Mouse (Mus musculus) urinary bladder, postnatal 4 days (tissue): ENCODE data around the gene Sec22b.

Experiments
- DNase-seq, 2 experiments: peaks; one replicate each; pipeline ENCODE4 v3.0.0; 2021 to 2022; ENCODE audit warnings: low spot score in 2 of 2

The Sec22b gene

DNA sequence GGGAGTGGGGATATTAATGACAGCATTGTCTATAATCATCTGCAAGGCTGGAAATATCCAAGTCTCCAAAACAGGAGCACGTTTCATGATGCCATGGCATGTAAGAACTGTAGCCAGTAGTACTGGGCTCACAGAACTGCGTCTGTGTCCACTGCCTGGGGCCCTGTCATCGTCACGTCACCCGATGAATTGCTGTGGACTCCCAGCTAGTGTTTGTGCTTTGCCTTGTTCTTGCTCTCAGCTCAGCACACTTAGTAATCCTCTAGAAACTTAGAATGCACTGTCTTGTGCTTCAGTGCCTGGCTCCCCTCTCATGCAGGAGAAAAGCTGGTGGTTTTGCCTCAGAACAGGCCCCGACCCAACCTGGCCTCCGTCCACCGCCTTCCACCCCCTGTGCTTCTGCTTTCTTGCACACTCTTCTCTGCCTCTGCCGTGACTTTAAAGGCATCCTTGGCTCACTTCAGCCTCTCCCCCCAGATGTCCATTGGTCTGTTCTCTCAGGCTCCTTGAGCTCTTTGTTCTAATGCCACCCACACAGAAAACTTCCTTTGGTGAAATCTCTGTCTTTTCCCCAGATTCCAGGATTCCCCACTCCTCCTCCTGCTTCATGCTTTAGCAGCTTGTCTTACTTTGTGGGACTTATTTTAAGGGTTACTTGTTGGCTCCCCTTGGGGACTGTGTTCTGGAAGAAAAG, 39.7 kb downstream of the Sec22b start:
- DNase-seq, result no peak

DNA sequence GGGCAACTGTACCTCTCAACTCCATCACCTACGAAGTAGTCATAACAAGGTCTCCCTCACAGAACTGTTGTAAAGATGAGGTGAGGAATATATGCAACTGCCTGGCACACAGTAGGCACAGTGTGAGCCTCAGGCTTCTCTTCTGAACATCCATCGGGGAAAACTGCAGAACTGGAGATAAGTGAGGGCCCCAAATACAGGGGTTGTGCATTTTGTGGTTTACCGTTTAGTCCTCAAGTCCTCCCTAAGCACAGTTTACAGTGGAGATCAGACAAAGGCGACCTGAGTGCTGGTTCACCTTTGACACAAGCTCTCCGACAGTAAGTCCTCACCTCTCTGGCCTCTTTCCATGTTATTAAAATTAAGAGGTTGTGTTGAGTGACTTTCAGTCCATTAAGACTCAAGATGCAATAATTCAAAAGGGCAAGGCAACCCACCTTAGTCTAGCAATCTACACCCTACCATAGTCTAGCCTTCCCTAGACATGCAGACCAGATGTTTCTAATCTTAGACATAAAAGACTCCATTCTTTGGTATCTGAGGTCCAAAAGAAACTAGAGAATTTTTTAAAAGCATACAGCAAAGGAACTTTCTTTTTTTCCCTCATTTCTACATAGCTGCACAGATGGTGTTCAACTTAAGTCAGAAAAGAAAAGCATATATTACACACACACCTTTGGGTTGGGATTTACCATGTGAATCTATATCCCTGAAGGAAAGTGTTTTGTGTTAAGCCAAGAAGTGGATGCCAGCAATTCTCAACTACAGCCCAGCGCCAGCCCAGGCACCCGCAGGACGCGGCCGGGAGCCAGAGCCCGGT, 40.7 kb downstream of the Sec22b start:
- no peak for DNase-seq

DNA sequence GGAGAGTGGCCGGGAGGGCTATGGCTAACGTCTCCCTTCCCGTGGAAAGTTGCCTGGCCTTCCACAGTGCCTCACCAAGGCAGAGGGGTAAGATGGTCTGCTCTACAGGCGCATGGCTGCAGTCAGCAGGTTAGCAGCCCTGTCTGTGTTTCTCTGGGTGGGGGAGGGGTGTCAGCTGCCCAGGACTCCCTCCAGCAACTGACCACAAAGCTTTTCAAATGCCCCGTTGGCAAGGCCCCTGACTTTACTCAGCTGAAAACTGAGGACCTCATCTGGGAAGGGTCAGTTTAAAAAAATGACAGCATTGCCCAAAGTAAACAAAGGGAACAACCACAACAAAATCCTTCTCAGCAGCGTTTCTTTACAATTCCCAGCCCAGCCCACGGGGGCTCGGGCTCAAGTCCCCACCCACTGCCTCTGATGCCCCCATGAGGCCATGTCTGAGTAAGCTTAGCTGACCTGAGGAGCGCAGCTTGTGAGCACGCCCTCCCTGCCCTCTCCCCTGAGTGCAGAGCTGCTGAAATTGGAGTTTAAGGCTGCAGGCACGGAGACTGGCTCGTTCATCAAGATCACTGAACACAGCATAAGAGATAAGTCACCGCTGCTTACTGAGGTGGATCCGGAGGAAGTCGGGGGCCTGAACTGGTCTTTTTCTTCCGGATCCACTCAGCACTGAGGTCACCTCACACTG, 41.4 kb downstream of the Sec22b start:
- DNase-seq, result no peak

DNA sequence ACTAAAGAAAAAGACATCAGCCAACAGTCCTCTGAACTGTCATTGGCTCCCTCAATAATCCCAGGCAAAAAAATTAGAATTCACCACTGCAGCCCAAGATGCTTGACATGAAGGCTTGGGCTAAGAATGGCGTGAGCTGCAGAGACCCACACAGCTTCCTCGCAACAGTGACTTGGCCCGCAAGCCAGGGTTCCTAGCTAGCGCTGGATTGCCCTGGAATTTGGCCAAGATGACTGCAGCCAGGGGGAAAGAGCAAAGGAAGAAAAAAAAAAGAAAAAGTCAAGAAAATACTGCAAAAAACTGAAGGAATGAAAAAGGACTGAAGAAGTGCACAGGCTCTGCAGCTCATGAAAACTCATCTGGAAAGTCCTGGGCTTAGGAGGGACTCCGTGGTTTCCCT, 43.5 kb downstream of the Sec22b start:
- DNase-seq, result no peak

DNA sequence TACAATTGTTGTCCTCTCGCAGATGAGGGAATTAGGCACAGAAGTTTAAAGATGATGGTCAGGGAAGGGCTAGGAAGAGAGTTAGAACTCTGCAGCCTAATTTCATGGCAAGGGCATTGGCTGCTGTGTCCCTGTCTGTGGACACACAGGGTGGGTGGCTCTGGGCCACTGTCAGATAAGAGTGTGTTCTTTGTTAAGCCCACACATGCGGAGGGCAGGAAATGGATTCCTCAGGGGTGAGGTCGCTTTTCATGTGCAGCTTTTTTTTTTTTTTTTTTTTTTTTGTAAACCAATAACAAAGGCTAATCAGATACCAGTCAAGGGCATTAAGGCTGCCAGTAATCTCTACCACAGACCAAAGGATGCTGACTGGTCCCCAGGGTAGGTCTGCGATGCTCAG, 45.4 kb downstream of the Sec22b start:
- DNase-seq, result no peak

DNA sequence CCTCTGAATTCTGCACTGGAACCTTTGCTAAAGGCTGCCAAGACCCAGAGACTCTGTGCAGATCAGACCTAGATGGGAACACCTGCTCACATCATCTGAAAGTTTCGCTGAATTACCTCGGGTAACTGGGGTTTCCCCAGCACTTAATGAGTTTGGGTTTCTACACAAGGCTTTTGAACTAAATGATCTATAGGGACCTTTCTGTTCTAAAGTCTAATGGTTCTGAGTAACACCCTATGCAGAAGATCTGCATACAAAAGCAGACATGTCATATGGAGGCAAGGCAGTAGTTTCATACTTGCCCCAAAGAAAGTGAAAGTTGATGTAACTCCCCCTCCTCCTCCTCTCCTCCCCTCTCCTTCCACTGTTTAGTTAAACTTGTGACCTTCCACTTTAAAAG, 47.5 kb downstream of the Sec22b start:
- DNase-seq, result no peak

DNA sequence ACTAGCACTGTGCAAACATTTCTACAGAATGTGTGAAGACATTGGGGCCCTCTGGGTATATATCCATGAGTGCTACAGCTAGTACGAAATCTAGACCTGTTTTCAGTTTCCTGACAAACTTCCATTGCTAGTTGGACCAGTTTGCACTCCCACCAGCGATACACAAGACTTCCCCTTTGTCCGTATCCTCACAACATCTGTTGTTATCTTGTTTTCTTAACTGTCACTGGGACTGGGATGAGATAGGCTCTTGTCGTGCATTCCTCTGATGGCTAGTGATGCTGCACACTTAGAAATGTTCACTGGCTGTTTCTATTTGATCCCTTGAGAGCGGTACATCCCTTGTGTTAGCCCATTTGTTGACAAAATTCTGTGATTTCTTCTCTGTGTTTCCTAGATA, 49.0 kb downstream of the Sec22b start:
- DNase-seq, result no peak

DNA sequence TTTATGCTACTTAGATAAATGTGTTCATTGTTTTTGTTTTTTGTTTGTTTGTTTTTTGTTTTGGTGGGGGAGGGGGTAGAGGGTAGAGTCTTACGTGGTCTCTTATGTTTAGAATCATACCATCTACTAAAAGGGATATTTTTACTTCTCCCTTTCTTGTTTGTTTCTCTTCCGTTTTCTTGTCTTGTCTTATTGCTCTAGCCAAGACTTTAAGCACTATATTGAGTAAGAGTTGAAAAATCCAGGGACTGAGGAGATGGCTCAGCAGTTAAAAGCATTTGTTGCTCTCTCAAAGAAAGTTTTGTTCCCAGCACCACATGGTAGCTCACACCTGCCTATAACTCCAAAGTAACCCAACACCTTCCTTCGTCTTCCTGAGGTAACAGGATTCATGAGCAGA, 50.1 kb downstream of the Sec22b start:
- DNase-seq, result no peak

DNA sequence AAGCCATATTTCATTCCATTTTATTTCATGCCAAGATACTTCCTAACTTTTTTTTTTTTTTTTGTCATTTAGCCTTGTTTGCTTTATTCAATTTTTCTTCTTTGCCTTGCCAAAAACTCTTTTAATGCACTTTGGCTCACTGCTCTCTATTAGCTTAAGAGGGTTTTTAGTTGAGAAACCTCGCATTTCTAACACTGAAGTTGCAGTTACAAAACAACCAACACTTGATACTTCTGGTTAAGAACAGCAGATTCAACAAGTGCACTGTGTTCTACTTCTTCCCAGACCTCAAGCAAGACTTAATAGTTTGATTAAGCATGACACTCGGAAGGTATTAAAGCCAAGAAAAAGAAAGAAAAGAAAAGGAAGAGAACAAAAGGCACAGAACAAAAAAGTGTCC, 52.2 kb downstream of the Sec22b start:
- no peak for DNase-seq

DNA sequence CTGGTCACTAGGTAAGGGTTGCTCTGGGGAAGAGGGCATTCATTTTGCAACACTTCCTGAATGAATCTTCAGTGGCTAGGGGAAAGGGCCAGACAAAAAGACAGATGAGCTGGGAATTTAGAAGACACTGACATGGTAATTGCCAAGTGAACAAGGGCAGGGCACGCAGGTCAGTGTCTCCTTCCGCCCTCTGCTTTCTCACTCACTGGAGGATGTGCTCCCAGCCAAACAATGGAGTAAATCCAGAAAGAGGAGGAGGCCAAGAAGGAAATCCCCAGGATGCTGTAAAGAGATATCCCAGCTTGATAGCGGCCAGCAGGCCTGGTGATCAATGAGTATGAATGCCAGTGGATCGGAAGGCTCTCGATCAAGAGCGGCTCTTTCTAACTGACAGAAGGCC, 55.3 kb downstream of the Sec22b start:
- DNase-seq, result no peak

DNA sequence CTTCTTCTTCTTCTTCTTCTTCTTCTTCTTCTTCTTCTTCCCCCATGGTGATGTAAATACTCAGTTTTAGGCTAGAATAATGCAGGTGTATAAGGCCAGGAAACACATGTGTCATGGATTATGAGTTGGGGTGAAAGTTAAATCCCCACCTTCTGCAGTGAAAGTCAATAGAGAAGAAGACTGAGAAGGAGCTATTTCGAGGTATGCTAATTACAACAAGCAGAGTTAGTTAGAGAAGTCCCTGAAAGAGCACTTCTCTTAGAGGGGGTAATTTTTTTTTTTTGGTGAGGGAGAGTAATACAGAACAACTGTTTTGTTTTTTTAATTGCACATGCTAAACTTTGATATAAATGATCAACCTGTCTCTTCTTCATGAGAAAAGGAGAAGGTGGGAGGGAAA, 55.9 kb downstream of the Sec22b start:
- no peak for DNase-seq

DNA sequence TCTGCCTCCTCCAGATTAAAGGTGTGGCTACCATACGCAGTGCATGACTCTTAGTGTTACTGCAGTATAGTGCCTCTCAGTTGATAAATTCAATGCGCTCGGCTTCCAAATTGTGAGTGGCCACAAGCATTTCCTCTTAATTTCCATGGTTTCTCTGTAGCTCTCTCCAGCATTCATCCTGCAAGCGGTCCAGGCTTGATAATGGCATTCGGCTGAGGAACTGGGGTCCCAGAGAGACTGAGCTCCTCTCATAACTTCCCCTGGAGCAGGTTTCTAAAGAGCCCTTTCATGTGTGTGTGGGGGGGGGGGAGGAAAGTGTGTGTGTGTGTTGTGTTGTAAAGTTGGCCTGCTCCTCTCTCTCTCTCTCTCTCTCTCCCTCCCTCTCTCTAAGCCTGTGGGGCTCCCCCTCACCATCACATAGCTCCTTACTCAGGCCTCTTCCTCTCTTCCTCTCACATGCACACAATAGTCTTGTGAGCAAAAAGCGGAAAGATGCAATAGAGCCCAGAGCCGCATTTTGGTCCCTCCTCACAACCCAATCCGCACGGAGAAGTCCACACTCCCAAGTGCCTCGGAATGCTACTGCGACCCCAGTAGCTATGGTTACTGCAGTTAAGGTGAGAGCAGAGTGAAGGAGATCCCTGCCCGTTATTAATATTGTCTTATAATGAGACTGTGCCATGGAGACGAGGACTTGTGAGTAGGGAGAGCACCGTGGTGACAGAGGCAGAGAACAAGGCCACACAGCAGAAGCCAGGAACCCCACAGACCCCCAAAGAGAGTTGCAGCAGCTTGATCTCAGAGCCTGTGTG, 60.0 kb downstream of the Sec22b start:
- DNase-seq, result no peak

DNA sequence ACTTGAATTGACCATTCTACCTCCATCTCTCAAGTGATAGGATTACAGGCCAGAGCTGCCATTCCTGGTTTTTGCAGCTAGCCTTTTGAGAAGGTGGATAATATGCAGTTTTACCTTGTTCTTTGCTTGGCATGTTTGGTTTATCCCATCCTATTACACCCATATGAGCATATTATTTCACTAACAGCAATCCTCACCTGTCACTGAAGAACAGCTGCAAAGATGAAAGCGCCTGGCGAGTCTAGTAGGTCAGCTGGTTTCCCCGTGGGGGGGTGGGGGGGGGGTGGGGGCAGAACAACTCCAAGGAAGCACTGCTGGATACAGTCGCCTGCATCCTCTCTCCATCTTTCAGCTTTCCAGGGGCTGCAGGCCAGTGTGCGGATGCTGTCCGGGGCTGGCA, 61.0 kb downstream of the Sec22b start:
- DNase-seq, result no peak

DNA sequence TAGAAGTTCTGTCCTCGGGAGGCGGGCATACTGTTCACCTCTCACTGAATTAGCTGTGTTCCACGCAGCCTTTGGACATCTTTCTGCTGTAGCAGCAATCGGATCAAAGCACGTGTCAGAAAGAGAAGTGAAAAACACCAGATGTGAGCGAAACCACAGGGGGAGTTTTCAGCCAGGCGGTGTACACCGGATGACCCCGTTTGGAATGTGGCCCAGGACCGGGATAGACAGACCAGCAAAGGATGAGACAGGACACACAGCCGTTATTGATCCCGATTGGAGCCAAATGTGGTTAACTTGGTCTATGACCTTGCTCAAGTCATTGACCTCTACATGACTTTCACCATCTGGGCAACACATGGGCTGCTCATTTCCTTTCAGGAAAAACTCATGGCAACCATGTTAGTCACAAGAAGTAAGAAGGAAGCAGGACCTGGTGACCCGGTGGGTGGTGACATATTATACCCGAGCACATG, 63.9 kb downstream of the Sec22b start:
- peak in 1 of 2 experiments; percentile 36 for DNase-seq

DNA sequence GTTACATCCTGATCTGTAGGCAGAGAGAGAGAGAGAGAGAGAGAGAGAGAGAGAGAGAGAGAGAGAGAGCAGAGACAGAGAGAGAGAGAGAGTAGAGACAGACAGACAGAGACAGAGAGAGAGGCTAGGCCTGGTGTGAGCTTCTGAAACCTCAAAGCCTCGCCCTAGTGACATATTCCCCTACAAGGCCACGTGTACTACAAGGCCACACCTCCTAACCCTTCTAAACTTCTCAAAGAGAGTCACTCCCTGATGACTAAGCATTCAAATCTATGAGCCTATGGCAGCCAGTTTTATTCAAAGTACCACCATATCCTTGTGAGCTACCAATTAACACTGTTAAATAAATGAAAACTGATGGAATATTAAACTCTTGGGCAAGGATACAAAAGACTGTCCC, 66.6 kb downstream of the Sec22b start:
- DNase-seq, result no peak

DNA sequence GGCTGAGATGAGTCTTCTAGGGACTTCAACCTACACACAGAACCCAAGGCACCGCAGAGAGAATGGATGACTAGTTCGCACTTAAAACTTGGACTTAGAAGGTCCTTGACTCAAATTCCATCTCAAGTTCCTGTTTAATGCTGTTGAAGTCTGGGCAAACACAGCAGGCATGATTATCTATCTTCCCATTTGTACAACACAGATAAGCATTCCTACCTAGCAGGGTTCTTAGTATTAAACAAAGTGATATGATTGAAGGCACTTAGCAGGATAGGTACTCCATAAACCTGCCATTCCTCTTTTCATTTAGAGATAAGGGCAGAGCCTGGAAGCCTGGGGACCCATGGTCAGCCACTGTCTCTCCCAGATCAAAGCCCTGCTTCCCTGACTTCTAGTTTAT, 67.2 kb downstream of the Sec22b start:
- DNase-seq, result no peak

DNA sequence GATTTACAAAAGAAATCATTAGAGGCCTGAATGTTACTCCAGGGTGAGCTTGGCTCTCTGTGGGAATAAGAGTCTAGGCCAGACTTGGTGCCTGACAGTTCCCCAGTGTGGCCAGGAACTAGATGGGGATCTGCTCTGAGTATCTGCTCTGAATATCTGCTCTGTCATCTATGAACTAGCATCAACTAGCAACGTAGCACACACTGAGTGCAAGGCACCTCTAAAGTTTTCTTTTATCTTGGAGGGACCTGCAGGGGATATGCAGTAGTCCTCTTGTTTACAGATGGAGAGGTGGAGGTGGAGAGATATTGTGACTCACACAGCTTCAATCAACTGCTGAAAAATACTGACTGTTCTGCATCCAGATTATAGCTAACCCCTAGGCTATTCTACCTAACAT, 68.0 kb downstream of the Sec22b start:
- no peak for DNase-seq

DNA sequence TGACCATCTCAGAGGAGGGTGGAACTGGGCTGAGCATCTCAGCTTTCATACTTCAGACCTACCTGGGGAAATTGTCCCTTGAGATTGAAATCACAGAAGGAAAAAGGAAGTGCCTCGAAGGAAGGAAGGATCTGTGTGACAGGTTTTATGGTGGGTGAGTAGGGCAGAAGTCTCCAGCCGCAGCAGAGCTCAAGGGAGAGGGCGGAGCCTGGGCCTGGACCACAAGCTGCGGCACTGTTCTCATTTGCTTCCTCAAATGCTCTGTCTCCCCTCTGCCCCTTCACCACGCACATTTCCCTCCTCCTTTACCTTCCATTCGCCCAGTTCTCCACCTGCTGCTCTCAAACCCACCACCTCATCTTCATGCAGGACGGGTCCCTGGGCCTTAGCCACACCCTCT, 70.1 kb downstream of the Sec22b start:
- DNase-seq, result no peak

DNA sequence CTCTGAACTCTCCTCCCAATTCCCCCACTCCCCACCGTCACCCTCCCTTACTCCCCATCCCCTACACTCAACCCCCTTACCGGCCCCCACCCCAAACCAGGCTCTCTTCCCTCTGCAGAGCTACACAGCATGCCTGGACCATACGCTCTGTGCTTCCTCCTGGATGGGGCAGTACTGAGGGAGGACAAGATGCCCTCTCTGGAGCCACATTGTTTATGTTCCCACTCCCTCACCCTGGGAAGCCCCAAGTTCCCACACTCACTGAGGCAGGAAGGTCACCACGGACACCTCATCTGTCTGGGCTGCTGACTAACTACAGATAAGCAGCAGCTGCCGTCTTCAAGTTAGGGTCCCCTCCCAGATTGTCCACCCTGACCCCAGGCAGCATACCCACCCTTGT, 71.2 kb downstream of the Sec22b start:
- no peak for DNase-seq

DNA sequence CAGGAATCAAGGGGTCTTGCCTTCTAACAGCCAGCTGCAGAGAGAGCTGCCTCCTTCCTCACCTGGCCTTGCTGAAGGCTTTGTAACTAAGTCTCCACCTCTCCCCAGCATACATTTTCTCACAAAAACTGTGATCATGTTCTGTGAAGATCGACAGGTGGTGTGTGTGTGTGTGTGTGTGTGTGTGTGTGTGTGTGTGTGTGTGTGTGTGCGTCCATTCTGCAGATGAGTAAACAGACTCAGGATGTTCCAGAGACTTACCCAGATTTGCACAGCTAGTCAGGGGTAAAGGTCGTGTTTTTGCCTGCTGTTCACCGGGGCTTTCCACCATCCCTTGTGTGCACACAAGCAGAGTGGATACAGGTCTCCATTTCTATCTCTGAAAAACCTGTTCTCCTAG, 71.7 kb downstream of the Sec22b start:
- no peak for DNase-seq
